Mouse (Mus musculus) ES-E14 (cell line): Measurements from ENCODE around the gene Crip2.

Experiments
- CHD2 ChIP-seq: IDR thresholded peaks from 2 replicates; pipeline ENCODE4 v1.6.1; 2014; ENCODE audit warnings: mild to moderate bottlenecking, low read depth, low read length, inconsistent platforms
- HCFC1 ChIP-seq: IDR thresholded peaks from 2 replicates; pipeline ENCODE4 v1.6.1; 2012; ENCODE audit warnings: low read length, inconsistent platforms, borderline replicate concordance; ENCODE audit not compliant: insufficient read depth
- MAFK ChIP-seq: IDR thresholded peaks from 2 replicates; pipeline ENCODE4 v1.6.1; 2014; ENCODE audit warnings: mild to moderate bottlenecking, low read depth, low read length, inconsistent platforms; ENCODE audit not compliant: insufficient read depth
- ZC3H11A ChIP-seq: IDR thresholded peaks from 2 replicates; pipeline ENCODE4 v1.6.1; 2012; ENCODE audit warnings: low read depth, mild to moderate bottlenecking, inconsistent platforms, low read length, borderline replicate concordance
- ZNF384 ChIP-seq: IDR thresholded peaks from 2 replicates; pipeline ENCODE4 v1.6.1; 2012; ENCODE audit warnings: low read depth, low read length, inconsistent platforms

DNA sequence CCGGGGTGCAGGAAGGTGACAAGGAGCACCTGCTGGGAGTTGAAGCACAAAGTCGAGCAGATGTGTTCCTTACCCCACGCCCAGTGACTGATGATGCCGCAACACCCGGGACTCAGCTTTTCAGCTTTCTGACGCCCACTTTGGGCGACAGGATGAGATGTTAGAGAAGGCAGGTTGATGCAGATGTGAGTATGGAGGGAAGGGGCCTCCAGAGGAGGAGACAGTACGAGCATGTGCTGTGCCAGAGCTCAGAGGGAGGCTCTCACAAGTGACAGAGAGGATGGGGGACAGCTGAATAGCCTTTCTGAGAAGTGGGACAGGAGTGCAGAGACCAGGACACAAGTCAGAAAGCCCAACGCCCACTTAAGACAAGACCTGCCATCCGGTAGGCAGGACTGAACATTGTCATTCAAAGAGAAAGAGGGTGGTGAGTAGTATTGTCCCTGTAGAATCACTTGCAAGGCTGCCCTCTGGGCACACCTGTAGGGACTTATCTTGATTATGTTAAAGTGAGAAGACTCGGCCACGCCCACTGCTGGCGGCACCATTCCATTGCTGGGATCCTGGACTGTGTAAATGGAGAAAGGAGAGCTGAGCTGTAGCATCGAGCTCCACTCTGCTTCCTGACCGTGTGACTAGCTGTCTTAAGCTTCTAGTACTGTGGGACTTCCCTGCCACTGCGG is 25.0 kb upstream of the Crip2 start:
- TF ChIP-seq HCFC1 (no peak), ZNF384 (no peak), ZC3H11A (no peak), MAFK (no peak), CHD2 (no peak)
